Mouse (Mus musculus) liver, embryonic 14.5 days (tissue): Measurements from ENCODE around the gene Plac1.

Experiments used
- CTCF ChIP-seq: IDR thresholded peaks from 2 replicates; pipeline ENCODE4 v1.5.1; 2016; ENCODE audit warnings: antibody characterized with exemption, low read depth, control low read depth
- EP300 ChIP-seq: IDR thresholded peaks from 2 replicates; pipeline ENCODE4 v1.6.1; 2016; ENCODE audit warnings: antibody characterized with exemption, low read depth

DNA sequence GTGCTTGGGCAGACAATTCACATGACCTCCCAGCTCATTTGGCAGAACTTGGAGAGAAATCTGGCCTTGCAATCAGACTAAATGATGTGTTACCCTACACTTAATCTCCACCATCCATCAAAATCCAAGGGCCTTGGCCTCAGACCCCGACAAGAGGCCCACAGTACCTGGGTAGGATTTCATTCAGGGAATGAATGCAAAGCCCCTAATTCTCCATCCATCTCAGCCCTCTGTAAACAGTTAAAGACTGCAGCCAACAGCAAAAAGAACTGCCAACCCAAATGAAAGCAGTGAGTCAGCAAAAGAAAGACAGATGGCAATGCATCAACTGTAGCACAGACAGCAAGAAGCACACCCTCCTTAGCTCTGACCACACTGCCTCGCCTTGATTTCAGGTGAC lies 110.4 kb downstream of the Plac1 start:
- TF ChIP-seq CTCF (no peak), EP300 (no peak)
